Mouse (Mus musculus): Measurements from ENCODE around the gene Mafk.
"Not testable (repeated sequence)": the region's sequence is repeated elsewhere in the genome, so short reads cannot be mapped to it uniquely, and the experiment has no call there.

The Mafk gene

GRCm38 (mm10) chr5:139791227-139792158 lies at the start of gene Mafk:
Mafk (plus strand) TSS chr5:139791513.
- DNase-seq (ENCODE audit: low spot score in 2 of 2), result peak; percentile 98 to 99

DNA sequence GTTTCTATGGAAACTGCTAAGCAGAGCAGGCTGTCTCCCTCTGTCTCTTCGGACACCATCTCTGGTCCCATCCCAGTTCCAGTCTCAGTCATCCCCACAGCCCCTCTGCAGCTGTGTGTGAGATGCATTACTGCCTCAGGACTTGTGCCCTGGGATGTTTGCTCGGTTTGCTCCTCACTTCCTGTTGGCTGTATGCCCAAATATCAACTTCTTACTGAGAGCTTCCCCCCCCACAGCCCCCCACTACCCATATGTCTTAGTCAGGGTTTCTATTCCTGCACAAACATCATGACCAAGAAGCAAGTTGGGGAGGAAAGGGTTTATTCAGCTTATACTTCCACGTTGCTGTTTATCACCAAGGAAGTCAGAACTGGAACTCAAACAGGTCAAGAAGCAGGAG lies 48.7 kb upstream of the Mafk start:
- DNase-seq (ENCODE audit: low spot score in 2 of 2), result not testable (repeated sequence)

- DNase-seq (ENCODE audit: low spot score in 2 of 2), result peak; percentile 46 to 55
Observed at GRCm38 (mm10) chr5:139745771-139746170, 45.5 kb upstream of the Mafk start.

- DNase-seq (ENCODE audit: low spot score in 2 of 2), result no peak
Observed at GRCm38 (mm10) chr5:139749413-139750125, 41.7 kb upstream of the Mafk start.

GRCm38 (mm10) chr5:139750535-139750934 lies 40.8 kb upstream of the Mafk start:
- peak in 1 of 2 experiments; percentile 30 for DNase-seq (ENCODE audit: low spot score in 2 of 2)

- DNase-seq (ENCODE audit: low spot score in 2 of 2), result no peak
Observed at GRCm38 (mm10) chr5:139754753-139755152, 36.6 kb upstream of the Mafk start.

GRCm38 (mm10) chr5:139756135-139756534 lies 35.2 kb upstream of the Mafk start:
- DNase-seq (ENCODE audit: low spot score in 2 of 2), result no peak

- no peak for DNase-seq (ENCODE audit: low spot score in 2 of 2)
Observed at GRCm38 (mm10) chr5:139756586-139756985, 34.7 kb upstream of the Mafk start.

GRCm38 (mm10) chr5:139758096-139758495 lies 33.2 kb upstream of the Mafk start:
- no peak for DNase-seq (ENCODE audit: low spot score in 2 of 2)

- DNase-seq (ENCODE audit: low spot score in 2 of 2), result no peak
Observed at GRCm38 (mm10) chr5:139764296-139764695, 27.0 kb upstream of the Mafk start.

- no peak for DNase-seq (ENCODE audit: low spot score in 2 of 2)
Observed at GRCm38 (mm10) chr5:139768216-139768615, 23.1 kb upstream of the Mafk start.

- peak; percentile 94 to 95 for DNase-seq (ENCODE audit: low spot score in 2 of 2)
Observed at GRCm38 (mm10) chr5:139775216-139775926, 15.9 kb upstream of the Mafk start, which contains the start of gene Ints1. Ints1 (minus strand) TSS chr5:139775674.

GRCm38 (mm10) chr5:139776966-139777365 lies 14.3 kb upstream of the Mafk start:
- DNase-seq (ENCODE audit: low spot score in 2 of 2), result no peak

- DNase-seq (ENCODE audit: low spot score in 2 of 2), result peak; percentile 65 to 71
Observed at GRCm38 (mm10) chr5:139781406-139781805, 9.9 kb upstream of the Mafk start.

DNA sequence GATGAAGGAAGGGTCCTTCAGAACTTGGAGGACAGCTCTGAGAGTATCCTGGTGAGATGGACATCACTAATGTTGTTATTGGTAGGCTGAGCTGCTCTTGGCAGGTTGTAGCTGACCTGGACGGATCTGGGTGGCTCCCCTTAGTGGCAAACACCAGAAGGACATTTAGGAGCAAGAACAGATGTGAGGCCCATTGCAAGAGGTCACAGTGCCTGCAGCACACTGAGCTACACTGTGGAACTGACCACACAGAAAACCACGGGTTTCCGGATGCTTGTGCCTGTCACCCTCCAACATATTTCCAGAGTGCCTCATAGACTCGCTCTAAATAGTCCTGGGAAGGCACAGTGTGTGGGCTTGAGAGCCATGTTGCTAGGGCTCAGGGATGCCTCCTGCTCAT lies 1.8 kb upstream of the Mafk start:
- DNase-seq (ENCODE audit: low spot score in 2 of 2), result no peak

DNA sequence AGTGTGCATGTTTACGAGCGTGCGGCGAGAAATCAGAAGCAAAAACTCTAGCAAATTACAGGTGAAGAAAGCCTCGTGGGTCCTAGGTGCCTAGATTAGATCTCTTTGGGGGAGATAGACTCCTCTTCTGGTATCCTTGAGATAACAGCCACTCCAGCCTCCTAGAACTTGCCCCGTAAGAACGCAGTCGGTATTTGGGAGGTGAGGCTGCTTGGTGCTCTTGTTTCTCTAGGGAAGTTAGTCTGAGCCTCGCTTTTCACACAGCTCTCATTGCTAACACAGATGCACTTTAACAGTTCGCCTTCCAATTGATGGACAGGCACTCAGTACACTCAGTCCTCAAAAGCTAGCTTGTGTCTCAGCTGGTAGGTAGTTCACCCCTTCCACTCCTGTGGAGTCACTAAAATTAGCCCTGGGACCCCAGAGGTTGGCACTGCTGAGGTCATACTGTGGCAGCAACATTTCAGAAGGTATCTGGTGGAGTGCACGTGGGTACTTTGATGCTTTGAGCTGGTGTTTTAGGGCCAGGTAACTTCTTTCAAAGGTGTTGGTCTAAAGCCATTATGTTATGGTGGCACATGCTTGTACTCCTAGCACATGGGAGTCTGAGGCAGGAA lies 954 bp downstream of the Mafk start:
- DNase-seq (ENCODE audit: low spot score in 2 of 2), result no peak

GRCm38 (mm10) chr5:139792966-139793337 lies 1.6 kb downstream of the Mafk start:
- no peak for DNase-seq (ENCODE audit: low spot score in 2 of 2)

- peak; percentile 25 to 31 for DNase-seq (ENCODE audit: low spot score in 2 of 2)
Observed at GRCm38 (mm10) chr5:139793338-139794089, 2.2 kb downstream of the Mafk start.

- DNase-seq (ENCODE audit: low spot score in 2 of 2), result no peak
Observed at GRCm38 (mm10) chr5:139794137-139794536, 2.8 kb downstream of the Mafk start.

GRCm38 (mm10) chr5:139794938-139795337 lies 3.6 kb downstream of the Mafk start:
- DNase-seq (ENCODE audit: low spot score in 2 of 2), result peak in 1 of 2 experiments; percentile 42

Data from spleen, postnatal 36 days (tissue).